Mouse (Mus musculus) hematopoietic stem cell, adult 5-6 weeks (primary cell): ENCODE measurements around the gene Appl2. TPM values are rescaled to one million over a fixed set of nuclear protein-coding genes. Genes with fewer than 3 reads are reported as not detected.

ENCODE experiments used
- ATAC-seq, 2 experiments: fragments of 125-278 bp in 1 of 2; replicated peaks in 1 of 2; 2 replicates each; pipeline ENCODE4 v1.8.0; 2016 to 2017; ENCODE audit warnings: inconsistent platforms in 2 of 2, mild to moderate bottlenecking in 2 of 2, moderate number of reproducible peaks in 2 of 2, low read depth in 1 of 2, moderate TSS enrichment in 1 of 2; ENCODE audit not compliant: low FRiP score in 2 of 2, poor library complexity in 2 of 2, severe bottlenecking in 2 of 2, insufficient read depth in 1 of 2, low TSS enrichment in 1 of 2
- total RNA-seq: library from RNA; stranded (forward); fragments of 172-1452, 232-1000 nt; gene quantifications from 2 replicates; pipeline ENCODE4 v1.2.3, GENCODE M21; 2017

Appl2 gene
- total RNA-seq, 1 experiment from 2014 or later = 98.6 TPM

DNA sequence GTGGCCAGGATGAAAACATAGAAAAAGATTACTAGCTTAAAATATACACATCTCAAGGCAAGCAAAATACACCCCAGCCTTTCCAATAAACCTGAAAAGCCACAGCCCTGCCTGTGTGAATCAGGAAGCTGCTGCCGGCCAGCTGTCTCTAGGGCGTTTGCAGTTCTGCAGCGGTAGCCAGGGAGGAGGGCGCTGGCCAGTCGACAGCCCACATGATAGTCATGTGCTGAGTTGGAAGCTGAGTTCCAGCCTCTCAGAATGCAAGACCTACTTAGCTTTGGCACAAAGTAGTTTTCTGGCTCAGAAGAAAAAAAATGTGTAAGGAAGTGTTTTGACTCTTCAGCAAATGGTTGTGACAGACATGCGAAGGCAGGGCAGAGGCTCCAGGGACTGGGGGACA, 11.2 kb downstream of the Appl2 start:
- peak; percentile 85 to 88 for ATAC-seq

DNA sequence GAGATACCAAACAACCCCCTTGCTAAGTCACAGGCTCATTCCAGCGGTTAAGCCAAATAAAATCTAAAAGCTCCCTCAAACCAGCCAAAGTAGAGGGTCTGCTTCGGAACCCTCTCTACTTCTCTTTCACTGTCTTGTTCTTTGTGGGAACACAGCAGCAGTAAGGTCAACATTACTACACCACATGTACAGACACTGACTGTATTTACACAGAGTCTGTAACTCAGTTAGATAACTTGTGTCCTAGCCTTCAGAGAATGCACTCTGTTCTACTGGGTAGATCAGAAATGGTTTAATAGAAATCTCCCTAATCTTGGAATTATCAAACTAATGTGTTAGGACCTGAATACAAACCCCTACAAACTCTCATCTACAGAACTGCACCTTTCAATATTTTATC, 12.3 kb downstream of the Appl2 start:
- no peak for ATAC-seq

DNA sequence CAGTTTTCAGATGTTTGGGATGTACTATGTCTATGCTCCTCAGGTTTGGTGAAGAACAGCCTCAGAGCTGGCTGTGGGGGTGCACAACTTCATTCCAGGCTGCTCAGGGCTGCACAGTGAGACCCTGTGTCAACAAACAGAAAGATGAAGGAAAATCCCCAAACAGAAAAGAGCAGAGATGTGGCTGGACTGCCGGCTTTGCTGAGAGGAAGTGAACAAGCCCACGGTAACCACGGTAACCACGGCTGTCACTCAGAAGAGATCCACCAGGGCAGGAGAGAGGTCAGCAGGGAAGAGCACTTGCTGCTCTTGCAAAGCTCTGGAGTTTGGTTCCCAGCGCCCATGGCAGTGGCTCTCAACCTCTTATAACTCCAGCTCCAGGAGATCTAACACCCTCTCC, 14.1 kb downstream of the Appl2 start:
- peak; percentile 68 to 77 for ATAC-seq

DNA sequence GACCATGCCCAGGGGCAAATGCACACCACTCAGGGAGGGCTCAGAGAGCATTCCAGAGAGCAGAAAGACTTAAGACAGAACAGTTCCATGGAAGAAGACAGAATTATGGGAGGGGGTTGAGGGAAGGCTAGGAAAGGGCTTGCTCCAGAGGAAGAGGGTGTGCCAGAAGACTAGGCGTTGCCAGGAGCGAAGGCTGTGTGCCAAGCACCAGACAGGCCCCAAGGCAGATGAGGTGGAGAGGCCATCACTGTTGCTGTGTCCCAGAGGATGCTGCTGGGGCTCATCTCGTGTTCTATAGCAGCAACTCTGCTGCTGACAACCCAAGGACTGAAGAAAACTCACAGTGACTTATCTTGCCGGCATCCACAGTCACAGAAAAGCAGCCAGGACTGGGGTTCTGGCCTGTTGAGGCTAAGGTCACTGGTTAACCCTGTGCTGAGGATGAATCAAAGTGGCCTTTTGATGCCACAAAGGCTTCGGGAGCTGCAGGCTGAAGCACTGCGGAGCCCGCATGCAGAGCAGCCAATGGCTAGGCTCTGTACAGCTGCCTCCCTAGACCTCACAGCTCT, 15.6 kb downstream of the Appl2 start:
- no peak for ATAC-seq

DNA sequence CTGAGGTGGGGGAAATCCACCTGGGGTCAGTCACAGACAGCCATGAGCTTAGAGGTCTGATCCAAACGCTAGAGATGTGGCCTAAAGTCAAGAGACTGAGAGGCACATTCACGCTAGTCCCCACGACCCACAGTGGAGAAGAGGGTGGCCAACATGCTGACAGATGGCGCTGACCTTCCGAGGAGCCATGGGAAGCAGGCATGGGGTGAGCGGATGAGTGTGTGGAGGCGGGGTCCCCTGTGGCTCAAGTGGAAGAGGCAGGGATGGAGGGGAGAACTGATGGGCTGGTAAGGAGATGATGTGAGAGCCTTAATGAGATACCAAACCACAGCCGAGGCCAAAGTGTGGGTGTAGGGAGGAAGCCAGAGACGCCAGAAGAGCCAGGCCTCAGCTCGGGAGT, 16.8 kb downstream of the Appl2 start:
- ATAC-seq = no peak

DNA sequence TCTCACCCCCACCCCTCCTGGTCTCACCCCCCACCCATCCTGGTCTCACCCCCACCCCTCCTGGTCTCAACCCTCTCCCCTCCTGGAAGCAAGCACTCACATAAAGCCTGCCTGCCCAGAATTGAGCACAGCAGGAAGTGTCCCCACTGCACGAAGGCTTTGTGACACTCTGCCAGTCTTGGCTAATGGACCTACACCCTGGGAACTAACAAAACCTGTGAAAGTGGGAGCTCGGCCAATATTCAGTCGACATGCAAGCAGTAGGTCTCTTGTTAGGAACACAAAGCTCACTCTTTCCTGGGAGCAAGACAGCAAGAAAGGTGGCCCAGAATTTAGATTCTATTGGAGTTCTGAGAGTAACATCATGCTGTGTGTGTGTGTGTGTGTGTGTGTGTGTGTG, 17.6 kb downstream of the Appl2 start:
- no peak for ATAC-seq

DNA sequence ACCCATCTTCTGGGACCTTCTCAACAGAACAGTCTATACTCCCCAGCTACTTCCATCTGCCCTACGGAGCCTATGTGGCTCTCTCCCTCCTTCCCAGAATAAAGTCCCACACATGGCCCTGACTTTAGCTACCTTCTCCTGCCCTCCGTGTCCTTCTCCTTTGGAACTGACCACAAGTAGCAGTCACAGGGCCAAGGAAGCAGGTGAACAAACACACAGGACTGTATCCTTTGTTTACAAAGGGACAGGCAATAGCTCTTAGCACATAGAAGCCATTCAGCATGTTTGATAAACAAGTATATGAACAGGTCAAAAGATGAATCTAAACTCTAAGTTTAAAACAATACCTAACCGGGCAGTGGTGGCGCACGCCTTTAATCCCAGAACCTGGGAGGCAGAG, 18.7 kb downstream of the Appl2 start:
- ATAC-seq = no peak

DNA sequence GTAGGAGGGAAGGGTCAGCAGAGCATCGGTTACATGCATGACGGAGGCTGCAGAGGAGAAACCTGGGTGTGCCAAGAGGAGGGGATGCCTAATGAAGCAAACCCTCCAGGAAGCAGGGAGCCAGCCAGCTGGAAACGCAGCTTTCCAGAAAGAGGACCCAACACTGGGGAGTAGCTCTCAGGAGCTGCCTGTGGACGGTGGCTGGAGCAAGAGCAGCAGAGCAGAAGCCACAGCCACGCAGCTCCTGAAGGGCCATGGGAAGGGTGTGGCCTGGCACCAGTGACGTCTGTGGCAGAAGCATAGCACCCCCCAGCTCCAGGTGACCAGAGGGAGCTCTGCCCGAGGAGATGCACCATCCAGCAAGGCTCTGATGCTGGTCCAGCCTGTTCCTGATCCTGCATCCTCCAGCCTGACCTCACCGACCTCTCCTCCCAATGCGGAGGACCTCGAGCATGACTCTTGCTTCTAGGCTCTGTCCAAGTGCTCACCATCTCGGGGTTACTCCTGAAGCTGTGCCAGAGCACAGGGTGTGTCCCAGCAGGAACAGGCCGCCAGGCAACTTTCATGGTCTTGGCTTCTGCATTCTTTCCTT, 19.3 kb downstream of the Appl2 start:
- no peak for ATAC-seq

DNA sequence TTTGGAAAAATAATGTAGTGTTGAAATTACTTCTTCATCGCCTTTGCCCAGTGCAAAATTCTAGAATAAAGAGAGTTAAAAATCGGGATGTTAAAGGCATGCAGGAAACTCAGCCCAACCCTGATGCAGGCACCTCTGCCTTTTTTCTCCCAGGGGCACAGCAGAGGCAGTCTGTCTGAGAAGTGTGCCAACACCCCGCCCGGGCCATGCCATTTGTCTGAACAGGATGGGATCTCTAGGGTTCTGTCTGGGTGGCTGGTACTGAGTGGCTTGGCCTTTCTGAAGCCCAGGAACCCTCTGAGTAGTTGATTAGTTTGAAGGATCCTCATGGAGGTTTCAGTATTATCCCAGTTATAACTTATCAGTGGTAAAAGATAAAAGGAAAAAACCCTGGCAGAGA, 20.3 kb downstream of the Appl2 start:
- no peak for ATAC-seq

DNA sequence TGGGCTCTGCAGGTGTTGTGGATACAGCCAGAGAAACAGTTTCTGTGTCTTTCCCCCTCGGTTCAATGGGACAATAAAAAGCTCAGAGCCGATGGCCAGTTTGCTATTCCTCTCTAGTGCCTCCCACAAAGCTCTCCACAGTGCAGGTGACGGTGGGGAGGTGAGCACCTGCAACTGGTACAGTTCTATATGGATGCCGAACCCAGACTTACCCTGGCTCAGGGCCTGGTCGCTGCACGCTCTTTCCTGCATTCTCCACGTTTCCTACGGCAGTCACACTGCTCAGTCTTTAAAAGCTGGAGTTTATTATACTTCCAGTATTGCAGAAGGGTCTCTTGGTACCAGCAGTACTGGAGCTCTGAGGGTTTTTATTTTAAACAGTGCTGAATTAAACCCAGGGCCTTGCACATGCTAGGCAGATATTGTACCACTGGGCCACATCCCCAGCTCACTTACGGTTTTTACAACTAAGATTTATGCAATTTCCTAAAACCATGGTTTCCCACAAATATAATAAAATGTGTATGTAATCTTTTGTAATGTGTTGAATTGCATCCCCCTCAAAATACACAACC, 21.3 kb downstream of the Appl2 start:
- no peak for ATAC-seq

DNA sequence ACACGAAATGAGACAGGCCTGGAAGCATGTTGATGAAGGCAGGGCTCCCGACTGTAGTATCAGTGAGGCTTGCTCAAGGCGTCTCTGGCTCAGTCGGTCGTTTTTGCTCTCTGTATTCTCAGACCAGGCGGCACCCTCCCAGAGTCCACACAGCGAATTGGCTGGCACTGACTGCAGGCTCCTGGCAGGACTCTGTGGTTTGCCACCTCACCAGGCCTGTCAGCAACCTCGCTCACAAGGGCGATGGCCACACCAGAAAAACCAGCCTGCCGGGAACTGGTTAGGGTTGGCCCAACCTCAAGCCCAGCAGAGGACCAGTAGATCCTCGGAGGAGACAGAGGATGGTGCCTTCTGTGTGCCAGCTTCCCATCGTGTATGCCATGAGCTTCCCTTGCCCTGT, 23.7 kb downstream of the Appl2 start:
- ATAC-seq = no peak

DNA sequence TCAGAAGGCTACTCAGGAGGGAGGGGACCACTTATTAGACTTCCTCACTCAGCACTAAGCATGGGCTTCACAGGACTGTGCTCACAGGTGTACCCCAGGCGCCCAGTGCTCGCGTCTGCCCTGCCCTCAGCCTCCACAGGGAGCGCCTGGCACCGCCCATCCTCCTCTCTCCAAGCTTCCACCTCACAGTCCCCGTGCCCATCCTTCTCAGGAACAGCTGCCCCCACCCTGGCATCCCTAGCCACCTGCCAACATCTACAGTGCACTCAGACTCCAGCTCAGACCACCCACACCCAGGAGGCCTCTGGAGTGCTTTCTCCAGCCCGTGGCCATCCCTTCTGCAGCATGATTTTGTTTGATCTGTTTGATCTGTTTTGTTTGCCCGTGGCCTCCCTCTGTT, 24.5 kb downstream of the Appl2 start:
- ATAC-seq = no peak

DNA sequence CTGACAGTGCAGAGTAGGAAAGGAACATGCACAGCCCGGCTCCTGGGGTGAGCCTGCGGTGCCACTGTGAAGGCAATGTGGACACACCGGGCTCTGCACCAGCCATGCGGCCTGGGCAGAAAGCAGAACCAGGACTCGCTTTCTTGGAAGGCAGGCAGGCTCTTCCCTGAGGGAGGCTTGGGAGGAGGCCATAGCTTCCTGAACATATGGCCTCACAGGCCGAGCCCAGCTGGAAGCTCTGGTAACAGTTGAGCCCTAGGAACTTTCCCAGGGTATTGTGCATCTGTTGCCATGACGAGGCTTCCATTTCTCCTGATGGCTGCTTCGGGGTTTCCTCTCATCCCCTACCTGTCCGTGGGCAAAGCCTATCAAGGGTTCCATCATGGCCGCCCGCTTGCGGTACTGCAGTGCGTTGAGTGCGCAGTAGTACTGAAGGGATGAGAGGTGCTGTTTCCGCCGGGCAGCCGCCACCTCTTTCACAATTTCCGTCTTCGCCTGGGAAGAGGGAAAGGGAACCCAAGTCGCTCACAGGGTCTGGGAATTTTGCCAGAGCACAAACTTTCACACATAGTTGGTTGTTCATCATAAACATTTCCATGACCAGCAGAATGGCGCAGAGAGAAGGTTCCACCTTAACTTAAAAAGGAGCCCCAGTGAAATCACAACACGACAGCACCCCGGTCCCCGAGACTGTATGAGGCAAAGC, 28.0 kb downstream of the Appl2 start:
- no peak for ATAC-seq

DNA sequence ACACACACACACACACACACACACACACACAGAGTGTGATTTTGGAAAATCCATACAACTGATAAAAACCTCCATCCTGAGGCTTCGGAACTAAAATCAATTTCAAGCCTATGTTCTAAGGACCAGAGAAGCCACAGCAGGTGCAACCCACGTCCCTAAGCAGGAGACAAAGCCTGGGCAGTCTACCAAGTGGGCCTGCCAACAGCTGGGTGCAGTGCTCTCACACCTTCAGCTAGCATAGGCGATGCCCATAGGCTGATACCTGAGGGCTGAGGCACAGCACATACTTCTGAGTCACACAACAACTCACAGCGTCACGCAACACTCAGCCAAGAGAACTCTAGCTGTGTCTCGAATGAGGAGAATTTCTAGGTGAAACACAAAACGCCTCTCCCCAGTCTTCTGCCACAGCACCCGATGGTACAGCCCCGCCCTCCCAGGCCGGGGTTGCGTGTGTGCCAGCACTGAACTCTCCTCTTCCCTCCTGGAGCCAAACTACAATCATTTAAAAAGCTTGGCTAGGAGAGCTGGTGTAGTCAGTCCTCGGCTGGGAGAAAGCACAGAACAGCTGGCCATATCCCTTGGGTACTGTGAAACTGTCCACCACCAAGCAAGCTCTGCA, 29.6 kb downstream of the Appl2 start:
- no peak for ATAC-seq

DNA sequence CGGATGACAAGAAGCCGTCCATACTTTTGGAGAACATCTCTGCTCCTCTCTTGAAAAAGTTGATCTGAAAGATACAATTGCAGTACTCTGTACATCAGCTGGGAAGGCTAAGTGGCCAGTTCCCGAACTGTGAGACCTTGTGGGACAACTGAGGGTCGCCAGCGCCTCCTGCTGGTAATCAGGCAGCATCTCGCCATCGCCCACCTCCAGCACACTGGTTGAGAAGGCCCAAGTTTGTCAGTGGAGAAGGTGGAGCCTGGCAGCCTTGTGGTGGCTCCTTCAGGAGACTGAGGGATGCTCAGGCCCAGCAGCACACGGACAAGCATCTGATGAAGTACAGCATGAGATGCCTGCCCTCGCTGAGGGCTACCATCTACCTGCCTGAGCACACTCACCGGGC, 31.2 kb downstream of the Appl2 start:
- ATAC-seq = peak in 1 of 2 experiments; percentile 59; a peak in 1 of 4 replicates

DNA sequence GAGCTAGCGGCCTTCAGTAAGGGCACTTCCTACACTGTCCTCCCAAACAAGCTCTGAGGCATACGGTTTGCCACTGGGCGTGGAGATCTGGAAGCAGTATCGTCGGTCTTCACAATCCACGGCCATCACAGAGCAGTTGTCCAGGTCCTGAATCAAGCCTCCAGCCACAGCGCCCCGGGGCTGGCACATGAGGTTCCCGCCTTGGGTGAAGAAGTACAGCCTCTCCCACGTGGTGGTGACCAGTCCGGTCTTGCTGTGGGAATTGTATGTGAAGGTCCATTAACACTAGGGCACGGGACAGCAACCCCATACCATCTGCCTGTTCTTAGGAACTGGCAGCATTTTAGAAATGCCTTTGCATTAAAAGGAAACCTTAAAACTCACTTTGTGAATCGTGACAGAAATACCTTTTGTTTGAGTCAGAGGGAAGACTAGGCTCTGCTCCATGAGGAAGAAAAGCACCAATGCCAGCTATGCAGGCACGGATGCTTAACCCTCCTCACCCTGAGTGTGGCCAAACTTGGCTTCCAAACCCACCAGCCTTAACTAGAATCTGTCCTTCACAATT, 35.8 kb downstream of the Appl2 start:
- ATAC-seq = no peak

DNA sequence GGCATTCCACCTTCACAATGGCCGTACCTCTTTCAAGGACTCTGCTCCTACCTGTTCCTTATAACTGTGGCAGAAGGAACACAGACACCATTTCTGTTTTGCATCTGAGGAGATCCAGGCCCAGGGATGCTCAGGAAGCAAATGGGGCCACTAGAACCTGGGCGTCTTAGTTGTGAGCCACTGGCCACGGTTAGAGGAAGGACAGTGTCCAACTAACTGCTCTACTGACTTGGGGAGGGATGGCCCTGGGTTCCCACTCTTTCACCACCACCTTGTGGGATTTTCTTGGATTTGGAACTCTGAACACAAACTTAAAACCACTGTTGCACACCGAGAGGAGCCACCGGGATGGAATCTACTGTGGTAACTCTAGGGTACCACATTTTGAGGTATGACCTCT, 36.7 kb downstream of the Appl2 start:
- no peak for ATAC-seq

DNA sequence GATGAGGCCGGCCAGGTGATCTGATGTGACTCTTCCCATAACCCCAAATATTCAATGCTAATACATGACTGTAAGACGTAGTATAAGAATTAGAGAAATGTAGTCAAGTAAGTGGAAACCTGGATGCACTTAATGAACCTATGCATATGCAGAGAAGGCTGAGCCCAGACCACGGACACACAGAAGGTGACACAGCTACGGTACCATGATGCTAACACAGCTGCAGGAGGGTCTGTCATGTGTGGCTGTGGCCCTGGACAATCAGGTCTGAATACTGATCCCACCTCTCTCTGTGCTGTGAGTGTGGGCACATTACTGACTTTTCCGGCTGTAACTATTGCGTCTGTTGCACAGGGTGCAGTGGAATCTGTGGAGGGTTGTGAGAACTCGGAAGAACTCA, 38.0 kb downstream of the Appl2 start:
- ATAC-seq = no peak
